Mouse (Mus musculus) lung, adult 2 months (tissue): ENCODE measurements around the gene Phka2. TPM values are rescaled to one million over a fixed set of nuclear protein-coding genes. Genes with fewer than 3 reads are reported as not detected.

Experiments used
- DNase-seq: peaks from one replicate; pipeline ENCODE4 v3.0.0; 2022
- H3K4me1 ChIP-seq: fragments of 200-500 bp; 2 replicates; pipeline ENCODE4 v1.6.1; 2011; ENCODE audit warnings: low read length; ENCODE audit not compliant: control insufficient read depth, insufficient read depth
- H3K4me3 ChIP-seq: fragments of 200-500 bp; replicated peaks from 2 replicates; pipeline ENCODE3; 2011; ENCODE audit warnings: low read depth, mild to moderate bottlenecking, control low read depth, low read length; ENCODE audit errors: extremely low read depth
- CTCF ChIP-seq: fragments of 200-500 bp; IDR thresholded peaks from 2 replicates; pipeline ENCODE4 v1.5.1; 2011; ENCODE audit warnings: mild to moderate bottlenecking, low read length, control low read depth; ENCODE audit not compliant: insufficient read depth
- POLR2A ChIP-seq: fragments of 200-500 bp; IDR thresholded peaks from 2 replicates; pipeline ENCODE4 v1.6.1; 2011; ENCODE audit warnings: low read depth, mild to moderate bottlenecking, control low read depth, low read length, borderline replicate concordance; ENCODE audit errors: extremely low read depth
- WGBS: fragments of 180-500 bp; shearing (Covaris S2); methylation state at CpG from one replicate; pipeline ENCODE4 v1.1.7; 2018; 5-methylcytosine and 5-hydroxymethylcytosine counted together
- polyA plus RNA-seq: library from polyadenylated mRNA; depleted of rRNA; stranded (reverse); fragments of >200 nt; gene quantifications from 2 replicates; pipeline ENCODE4 v1.2.3, GENCODE M21; 2012; rRNA removed

Gene Phka2
- polyA plus RNA-seq, 1 experiment: 15.0 TPM

DNA sequence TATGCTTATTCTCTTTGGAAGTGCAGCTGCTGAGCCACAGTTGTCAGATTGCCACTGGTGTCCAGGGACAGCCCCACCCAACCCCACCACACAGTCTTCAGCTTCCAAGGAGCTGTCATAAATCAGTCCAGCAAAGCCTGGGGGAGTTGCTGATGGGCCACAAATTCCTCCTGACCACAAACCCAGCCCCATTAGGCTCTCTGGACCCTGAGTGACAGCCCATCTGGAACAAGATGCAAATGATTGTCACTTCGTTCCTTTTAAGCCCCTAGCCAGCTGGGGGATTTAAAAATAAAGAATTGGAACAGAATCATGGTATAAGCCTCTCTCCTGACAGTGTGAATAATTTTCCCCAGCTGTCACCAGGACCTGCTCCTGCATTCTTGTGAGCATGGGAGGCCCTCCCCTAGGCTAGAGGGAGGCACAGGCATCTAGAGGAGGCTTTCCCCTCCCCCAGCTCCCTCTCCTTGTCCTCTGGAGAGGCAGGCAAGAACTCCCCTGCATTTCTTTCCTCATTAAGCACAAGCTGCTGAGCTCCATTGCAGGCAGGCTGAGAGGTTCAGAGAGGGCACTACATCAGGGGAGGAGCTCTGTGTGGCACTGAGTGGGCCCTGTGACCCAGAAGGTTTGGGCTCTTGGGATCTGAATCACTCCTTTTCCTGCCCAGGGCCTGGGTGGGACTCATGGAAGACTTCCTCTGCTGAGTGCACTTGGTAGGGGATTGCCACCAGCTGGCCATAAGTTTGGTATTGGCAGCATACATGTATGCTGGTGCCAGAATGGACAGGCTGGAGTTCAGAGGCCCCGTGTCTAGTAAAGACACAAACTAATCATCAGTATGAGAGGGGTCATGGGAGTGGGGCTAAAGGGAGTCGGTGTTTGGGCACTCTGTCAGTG lies 96.8 kb downstream of the Phka2 start:
- 41% methylated on average over 3 of the region's 3 CpGs for WGBS
- no peak for TF ChIP-seq POLR2A
- no peak for TF ChIP-seq CTCF
- no peak overlapping the region for H3K4me3 ChIP-seq
- DNase-seq: peak; percentile 19
- no peaks in the 10 kb centered on the region; the same call in 1 of the 2 replicates for H3K4me1 ChIP-seq

DNA sequence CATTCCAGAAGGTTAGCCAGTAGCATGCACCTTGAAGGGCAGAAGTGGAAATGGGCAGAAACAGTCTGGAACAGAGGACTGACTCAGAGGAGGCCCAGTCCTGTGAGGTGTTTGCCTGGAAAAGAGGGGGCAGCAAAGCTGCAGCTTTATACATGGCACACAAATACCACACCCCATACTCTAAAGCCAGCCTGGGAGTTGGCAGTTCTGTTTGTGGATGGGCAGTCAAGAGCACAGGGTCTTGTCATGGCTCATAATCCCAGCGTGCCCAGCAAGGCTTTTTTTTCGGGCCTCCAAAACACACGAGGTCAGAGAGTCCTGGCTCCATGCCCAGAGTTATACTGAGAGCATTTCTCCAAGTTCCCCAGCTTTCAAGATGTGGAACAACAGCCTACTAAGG lies 99.1 kb downstream of the Phka2 start:
- DNase-seq: no peak
- TF ChIP-seq CTCF: no peak
- no peak for TF ChIP-seq POLR2A
- 29% methylated on average over 3 of the region's 3 CpGs for WGBS
- Histone ChIP-seq H3K4me1 (peaks cover 2% of the 10 kb centered on the region; the same call in 1 of the 2 replicates), H3K4me3 (no peak overlapping the region)

- WGBS: 58% methylated on average over 1 of the region's 1 CpGs
- no peak for TF ChIP-seq POLR2A
- Histone ChIP-seq H3K4me3 (no peak overlapping the region), H3K4me1 (peaks cover 2% of the 10 kb centered on the region; the same call in 1 of the 2 replicates)
- no peak for DNase-seq
These were observed 100.8 kb downstream of the Phka2 start for GRCm38 (mm10) chrX:160602770-160603169.

DNA sequence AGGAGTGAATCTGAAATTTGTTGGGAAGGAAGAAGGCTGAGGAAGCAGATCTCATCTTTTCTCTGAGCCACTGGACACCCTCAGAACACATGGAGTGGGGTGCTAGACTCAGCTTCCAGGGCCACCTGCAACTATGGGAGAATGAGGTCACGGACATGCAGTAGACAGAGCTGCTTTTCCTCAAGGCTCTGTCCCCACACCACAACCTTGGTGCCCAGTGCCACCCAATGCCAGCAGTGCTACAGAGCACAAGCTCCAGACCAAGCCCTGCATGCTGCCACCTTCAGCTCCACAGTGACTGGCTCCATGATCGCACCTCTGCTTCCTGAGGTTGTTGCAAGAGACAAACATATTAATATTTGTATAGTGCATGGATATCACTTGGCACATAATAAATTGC lies 101.3 kb downstream of the Phka2 start:
- no peak for DNase-seq
- Histone ChIP-seq H3K4me1 (peaks cover 2% of the 10 kb centered on the region; the same call in 1 of the 2 replicates), H3K4me3 (no peak overlapping the region)
- WGBS: 81% methylated on average over 2 of the region's 2 CpGs
- TF ChIP-seq CTCF (no peak), POLR2A (no peak)

GRCm38 (mm10) chrX:160603981-160604541 lies 102.1 kb downstream of the Phka2 start:
- 50% methylated on average over 6 of the region's 6 CpGs for WGBS

DNA sequence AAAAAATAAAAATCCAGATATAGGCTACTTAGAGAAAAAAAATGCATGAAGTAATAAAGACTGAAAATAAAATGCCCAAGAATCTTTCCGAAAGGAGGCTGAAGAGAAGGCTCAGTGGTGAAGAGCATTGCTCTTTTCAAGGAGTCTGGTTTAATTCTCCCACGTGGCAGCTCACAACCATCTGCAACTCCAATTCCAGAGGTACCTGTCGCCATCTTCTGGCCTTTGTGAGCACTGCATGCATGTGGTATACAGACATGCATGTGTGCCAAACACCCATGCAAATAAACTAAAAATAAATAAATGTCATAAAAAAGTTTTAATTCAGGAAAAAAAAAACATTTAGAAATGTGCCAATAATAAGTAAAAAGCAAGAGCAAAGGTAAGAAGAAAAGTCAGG lies 107.9 kb downstream of the Phka2 start:
- H3K4me1 ChIP-seq: no peaks in the 10 kb centered on the region
- DNase-seq: peak; percentile 35
- 33% methylated on average over 3 of the region's 3 CpGs for WGBS
- H3K4me3 ChIP-seq: no peak overlapping the region
- TF ChIP-seq CTCF (peak; percentile 57), POLR2A (no peak)

More at GRCm38 (mm10) chrX:160603981-160604541, 102.1 kb downstream of the Phka2 start:
- H3K4me3 ChIP-seq: no peak overlapping the region
- DNase-seq: no peak
- TF ChIP-seq CTCF (no peak), POLR2A (no peak)
- peaks cover 2% of the 10 kb centered on the region; the same call in 1 of the 2 replicates for H3K4me1 ChIP-seq

DNA sequence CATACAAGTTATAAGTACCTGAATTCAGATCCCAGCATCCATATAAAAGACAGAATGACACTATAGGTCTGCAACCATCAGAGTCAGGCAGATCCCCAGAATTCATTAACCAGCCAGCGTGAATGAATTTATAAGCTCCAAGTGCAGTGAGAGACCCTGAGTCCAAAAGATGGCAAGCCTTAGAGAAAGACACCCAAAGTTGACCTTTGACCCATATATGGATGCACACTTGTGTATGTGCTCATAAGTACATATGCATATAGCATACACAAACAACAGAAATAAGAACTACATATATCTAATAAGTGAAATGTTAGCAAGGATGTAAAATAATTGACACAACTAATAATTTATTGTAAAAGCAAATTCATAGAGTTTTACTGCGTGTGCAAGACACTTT lies 108.5 kb downstream of the Phka2 start:
- Histone ChIP-seq H3K4me3 (no peak overlapping the region), H3K4me1 (no peaks in the 10 kb centered on the region)
- no peak for DNase-seq
- TF ChIP-seq POLR2A (no peak), CTCF (no peak)
- 74% methylated on average over 2 of the region's 2 CpGs for WGBS

DNA sequence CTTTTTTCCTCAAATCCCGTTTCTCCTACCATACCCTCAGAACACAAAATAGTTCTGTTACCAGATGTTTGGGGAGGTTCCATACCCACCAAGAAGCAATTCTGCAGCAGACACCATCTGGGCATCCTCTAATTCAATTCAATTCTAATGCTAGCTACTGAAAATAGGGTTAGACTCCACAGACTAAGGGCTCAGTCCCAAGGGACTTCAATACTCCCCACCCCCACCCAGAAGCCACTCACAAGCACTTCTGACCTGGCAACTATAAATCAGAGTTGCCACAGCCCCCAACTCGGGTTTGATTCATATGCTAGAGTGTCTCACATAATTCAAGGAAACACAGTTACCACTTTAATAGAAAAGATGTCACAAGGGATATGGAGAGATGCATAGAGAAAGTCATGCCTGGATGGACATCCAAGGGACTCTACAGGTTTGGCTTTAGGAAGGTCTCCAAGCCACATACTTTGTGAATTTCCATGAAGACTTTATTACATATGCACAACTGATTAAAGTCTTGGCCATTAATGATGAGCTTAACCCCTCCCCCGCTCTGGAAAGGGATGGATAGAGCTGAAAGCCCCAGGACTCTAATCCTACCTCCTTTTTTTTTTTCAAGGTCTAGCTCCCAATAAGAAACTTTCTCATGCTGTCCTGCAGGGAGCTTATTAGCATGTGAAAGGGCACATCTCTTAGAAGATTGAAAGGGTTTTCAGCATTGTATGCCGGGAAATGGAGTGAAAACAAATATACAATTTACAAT lies 109.1 kb downstream of the Phka2 start:
- Histone ChIP-seq H3K4me1 (no peaks in the 10 kb centered on the region), H3K4me3 (no peak overlapping the region)
- TF ChIP-seq CTCF (no peak), POLR2A (no peak)
- DNase-seq: no peak
- 48% methylated on average over 4 of the region's 4 CpGs for WGBS

Other genes starting within 250 kb of the Phka2 start
- gene Adgrg2, start 111.5 kb upstream of the Phka2 start, polyA plus RNA-seq: 0.89 and 2.4 TPM in 2 replicates
- not detected in 2 replicates for gene Ppef1, start 233.6 kb downstream of the Phka2 start, polyA plus RNA-seq